Mouse (Mus musculus): ENCODE measurements around the gene Rexo1.

GRCm38 (mm10) chr10:80587305-80587657 lies 25.9 kb upstream of the Rexo1 start:
- TF ChIP-seq EP300 (optimal IDR thresholded peaks at IDR 0.05) (no peak), CTCF (IDR thresholded peaks at IDR 0.05; ENCODE audit: low read depth) (no peak)

All from stomach, postnatal 0 days (tissue).